Mouse (Mus musculus) kidney, adult 2 months (tissue): ENCODE data around the gene Chchd5.

Experiments
- CTCF ChIP-seq: fragments of 200-500 bp; conservative IDR thresholded peaks from 2 replicates; pipeline ENCODE4 v1.5.1; 2011; ENCODE audit warnings: low read depth, mild to moderate bottlenecking, control low read depth, low read length, moderate library complexity, mixed read lengths; ENCODE audit not compliant: insufficient read depth, insufficient read length
- POLR2A ChIP-seq: fragments of 200-500 bp; IDR thresholded peaks from one replicate; pipeline ENCODE4 v1.6.1; 2011; ENCODE audit warnings: low read depth, low read length, control low read depth

DNA sequence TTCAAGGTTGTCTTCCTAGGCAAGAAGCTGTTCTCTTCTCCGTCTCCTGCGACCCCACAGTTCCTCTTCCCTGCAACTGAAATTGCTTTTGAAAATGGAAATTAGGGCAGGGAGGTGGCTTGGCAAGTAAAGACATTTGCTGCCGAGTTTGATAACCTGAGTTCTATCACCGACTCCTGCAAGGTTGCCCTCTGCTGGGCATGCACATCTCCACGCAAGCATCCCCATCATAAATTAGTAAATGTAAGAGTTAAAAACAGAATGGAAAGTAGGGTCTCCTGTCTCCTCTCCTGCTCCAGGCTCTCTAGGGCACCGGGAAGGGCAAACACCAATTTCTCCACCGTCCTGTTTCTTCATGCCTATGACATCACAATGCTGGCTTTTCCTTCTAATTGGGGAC lies 2.7 kb downstream of the Chchd5 start:
- no peak for TF ChIP-seq CTCF
- TF ChIP-seq POLR2A, result no peak
